Mouse (Mus musculus): ENCODE results near the gene Pde6g. TPM values are rescaled to one million over a fixed set of nuclear protein-coding genes. Genes with fewer than 3 reads are reported as not detected.

Pde6g gene
- not detected in 2 replicates for polyA plus RNA-seq (2014; fragmentation: Nextera tagmentation; extraction: Ambion mirVana)

- DNase-seq (ENCODE audit: low spot score) (no peak), ATAC-seq (replicated peaks; ENCODE audit: low FRiP score, low TSS enrichment, low read depth) (no peak)
- H3K4me3 ChIP-seq (ENCODE audit: low read depth, low read length): no peak within 1 kb of the TSS
- H3K36me3 ChIP-seq (ENCODE audit: control insufficient read depth, insufficient read depth, low read length): no peaks in the 10 kb centered on the region
- no peak within 1 kb of the TSS for H3K9ac ChIP-seq (ENCODE audit: low read length)
- H3K27ac ChIP-seq (ENCODE audit: low read depth): no peak within 1 kb of the TSS
- no peak within 1 kb of the TSS for H3K4me2 ChIP-seq (ENCODE audit: low read length)
- H3K27me3 ChIP-seq (replicated peaks; ENCODE audit: control insufficient read depth, insufficient read depth, low read length): no peaks in the 10 kb centered on the region
- peaks cover 5% of the 10 kb centered on the region; the same call in 1 of the 2 replicates for H3K4me1 ChIP-seq (replicated peaks; ENCODE audit: control insufficient read depth, insufficient read depth, low read length)
- no peaks in the 10 kb centered on the region for H3K9me3 ChIP-seq (ENCODE audit: control insufficient read depth, low read length)
- 84% methylated on average over 4 of the region's 4 CpGs for WGBS
Measured at GRCm38 (mm10) chr11:120453306-120453705, at the start of gene Pde6g. Gene Pde6g, minus strand, starts transcription at chr11:120453500.

- 84% methylated on average over 4 of the region's 4 CpGs for WGBS
- ATAC-seq (replicated peaks; ENCODE audit: low FRiP score, low TSS enrichment, low read depth) (no peak), DNase-seq (ENCODE audit: low spot score) (no peak)
- H3K4me2 ChIP-seq (ENCODE audit: low read length): no peak overlapping the region
- H3K4me3 ChIP-seq (ENCODE audit: low read depth, low read length): no peak overlapping the region
- peaks cover 16% of the 10 kb centered on the region for H3K36me3 ChIP-seq (ENCODE audit: control insufficient read depth, insufficient read depth, low read length)
- no peak overlapping the region for H3K9ac ChIP-seq (ENCODE audit: low read length)
- no peaks in the 10 kb centered on the region for H3K9me3 ChIP-seq (ENCODE audit: control insufficient read depth, low read length)
- H3K27me3 ChIP-seq (replicated peaks; ENCODE audit: control insufficient read depth, insufficient read depth, low read length): no peaks in the 10 kb centered on the region
- H3K27ac ChIP-seq (ENCODE audit: low read depth): no peak overlapping the region
- H3K4me1 ChIP-seq (replicated peaks; ENCODE audit: control insufficient read depth, insufficient read depth, low read length): 0 out of 2 replicates have a peak, but pooled peaks cover 3% of the 10 kb centered on the region
Measured at GRCm38 (mm10) chr11:120501701-120502100, 48.4 kb upstream of the Pde6g start.

GRCm38 (mm10) chr11:120501018-120501417 is 47.7 kb upstream of the Pde6g start:
- no peak overlapping the region for H3K9ac ChIP-seq (ENCODE audit: low read length)
- H3K36me3 ChIP-seq (ENCODE audit: control insufficient read depth, insufficient read depth, low read length): peaks cover 18% of the 10 kb centered on the region
- no peaks in the 10 kb centered on the region for H3K9me3 ChIP-seq (ENCODE audit: control insufficient read depth, low read length)
- ATAC-seq (replicated peaks; ENCODE audit: low FRiP score, low TSS enrichment, low read depth) (no peak), DNase-seq (ENCODE audit: low spot score) (no peak)
- WGBS: 51% methylated on average over 6 of the region's 6 CpGs
- H3K4me3 ChIP-seq (ENCODE audit: low read depth, low read length): no peak overlapping the region
- H3K4me2 ChIP-seq (ENCODE audit: low read length): no peak overlapping the region
- no peak overlapping the region for H3K27ac ChIP-seq (ENCODE audit: low read depth)
- 0 out of 2 replicates have a peak, but pooled peaks cover 3% of the 10 kb centered on the region for H3K4me1 ChIP-seq (replicated peaks; ENCODE audit: control insufficient read depth, insufficient read depth, low read length)
- no peaks in the 10 kb centered on the region for H3K27me3 ChIP-seq (replicated peaks; ENCODE audit: control insufficient read depth, insufficient read depth, low read length)

- H3K4me3 ChIP-seq (ENCODE audit: low read depth, low read length): no peak overlapping the region
- WGBS: 17% methylated on average over 3 of the region's 3 CpGs
- H3K27ac ChIP-seq (ENCODE audit: low read depth): no peak overlapping the region
- ATAC-seq (replicated peaks; ENCODE audit: low FRiP score, low TSS enrichment, low read depth) (peak; percentile 65), DNase-seq (ENCODE audit: low spot score) (peak; percentile 74)
- H3K36me3 ChIP-seq (ENCODE audit: control insufficient read depth, insufficient read depth, low read length): peaks cover 22% of the 10 kb centered on the region
- 0 out of 2 replicates have a peak, but pooled peaks cover 3% of the 10 kb centered on the region for H3K4me1 ChIP-seq (replicated peaks; ENCODE audit: control insufficient read depth, insufficient read depth, low read length)
- H3K9me3 ChIP-seq (ENCODE audit: control insufficient read depth, low read length): no peaks in the 10 kb centered on the region
- no peak overlapping the region for H3K4me2 ChIP-seq (ENCODE audit: low read length)
- no peak overlapping the region for H3K9ac ChIP-seq (ENCODE audit: low read length)
- H3K27me3 ChIP-seq (replicated peaks; ENCODE audit: control insufficient read depth, insufficient read depth, low read length): no peaks in the 10 kb centered on the region
Measured at GRCm38 (mm10) chr11:120500357-120500756, 47.1 kb upstream of the Pde6g start.

- H3K4me1 ChIP-seq (replicated peaks; ENCODE audit: control insufficient read depth, insufficient read depth, low read length): 0 out of 2 replicates have a peak, but pooled peaks cover 3% of the 10 kb centered on the region
- H3K9ac ChIP-seq (ENCODE audit: low read length): no peak overlapping the region
- no peaks in the 10 kb centered on the region for H3K9me3 ChIP-seq (ENCODE audit: control insufficient read depth, low read length)
- no peak overlapping the region for H3K27ac ChIP-seq (ENCODE audit: low read depth)
- peaks cover 27% of the 10 kb centered on the region for H3K36me3 ChIP-seq (ENCODE audit: control insufficient read depth, insufficient read depth, low read length)
- no peak overlapping the region for H3K4me3 ChIP-seq (ENCODE audit: low read depth, low read length)
- ATAC-seq (replicated peaks; ENCODE audit: low FRiP score, low TSS enrichment, low read depth) (peak; percentile 7; the same call in 1 of the 2 replicates), DNase-seq (ENCODE audit: low spot score) (no peak)
- 80% methylated on average over 6 of the region's 6 CpGs for WGBS
- no peaks in the 10 kb centered on the region for H3K27me3 ChIP-seq (replicated peaks; ENCODE audit: control insufficient read depth, insufficient read depth, low read length)
- H3K4me2 ChIP-seq (ENCODE audit: low read length): no peak overlapping the region
Measured at GRCm38 (mm10) chr11:120499894-120500293, 46.6 kb upstream of the Pde6g start.

GRCm38 (mm10) chr11:120498891-120499290 is 45.6 kb upstream of the Pde6g start:
- H3K4me3 ChIP-seq (ENCODE audit: low read depth, low read length): no peak overlapping the region
- H3K36me3 ChIP-seq (ENCODE audit: control insufficient read depth, insufficient read depth, low read length): peaks cover 34% of the 10 kb centered on the region
- WGBS: 85% methylated on average over 5 of the region's 5 CpGs
- H3K9me3 ChIP-seq (ENCODE audit: control insufficient read depth, low read length): no peaks in the 10 kb centered on the region
- H3K27ac ChIP-seq (ENCODE audit: low read depth): no peak overlapping the region
- H3K27me3 ChIP-seq (replicated peaks; ENCODE audit: control insufficient read depth, insufficient read depth, low read length): no peaks in the 10 kb centered on the region
- no peak overlapping the region for H3K9ac ChIP-seq (ENCODE audit: low read length)
- ATAC-seq (replicated peaks; ENCODE audit: low FRiP score, low TSS enrichment, low read depth): no peak
- no peak for DNase-seq (ENCODE audit: low spot score)
- H3K4me2 ChIP-seq (ENCODE audit: low read length): no peak overlapping the region
- 0 out of 2 replicates have a peak, but pooled peaks cover 3% of the 10 kb centered on the region for H3K4me1 ChIP-seq (replicated peaks; ENCODE audit: control insufficient read depth, insufficient read depth, low read length)

- Histone ChIP-seq H3K4me1 (replicated peaks; ENCODE audit: control insufficient read depth, insufficient read depth, low read length) (peaks cover 7% of the 10 kb centered on the region), H3K9ac (ENCODE audit: low read length) (no peak overlapping the region), H3K36me3 (ENCODE audit: control insufficient read depth, insufficient read depth, low read length) (peaks cover 34% of the 10 kb centered on the region), H3K4me2 (ENCODE audit: low read length) (no peak overlapping the region), H3K4me3 (ENCODE audit: low read depth, low read length) (no peak overlapping the region), H3K27ac (ENCODE audit: low read depth) (no peak overlapping the region), H3K27me3 (replicated peaks; ENCODE audit: control insufficient read depth, insufficient read depth, low read length) (no peaks in the 10 kb centered on the region), H3K9me3 (ENCODE audit: control insufficient read depth, low read length) (no peaks in the 10 kb centered on the region)
- ATAC-seq (replicated peaks; ENCODE audit: low FRiP score, low TSS enrichment, low read depth) (no peak), DNase-seq (ENCODE audit: low spot score) (no peak)
- WGBS: 94% methylated on average over 12 of the region's 12 CpGs
Measured at GRCm38 (mm10) chr11:120498226-120498625, 44.9 kb upstream of the Pde6g start.

GRCm38 (mm10) chr11:120497436-120497835 is 44.1 kb upstream of the Pde6g start:
- peaks cover 34% of the 10 kb centered on the region for H3K36me3 ChIP-seq (ENCODE audit: control insufficient read depth, insufficient read depth, low read length)
- no peak for DNase-seq (ENCODE audit: low spot score)
- H3K9ac ChIP-seq (ENCODE audit: low read length): no peak overlapping the region
- H3K27ac ChIP-seq (ENCODE audit: low read depth): no peak overlapping the region
- no peak for ATAC-seq (replicated peaks; ENCODE audit: low FRiP score, low TSS enrichment, low read depth)
- H3K4me1 ChIP-seq (replicated peaks; ENCODE audit: control insufficient read depth, insufficient read depth, low read length): peaks cover 13% of the 10 kb centered on the region
- no peak overlapping the region for H3K4me3 ChIP-seq (ENCODE audit: low read depth, low read length)
- no peak overlapping the region for H3K4me2 ChIP-seq (ENCODE audit: low read length)
- H3K27me3 ChIP-seq (replicated peaks; ENCODE audit: control insufficient read depth, insufficient read depth, low read length): no peaks in the 10 kb centered on the region
- no peaks in the 10 kb centered on the region for H3K9me3 ChIP-seq (ENCODE audit: control insufficient read depth, low read length)
- 88% methylated on average over 3 of the region's 3 CpGs for WGBS

GRCm38 (mm10) chr11:120493911-120494310 is 40.6 kb upstream of the Pde6g start:
- DNase-seq (ENCODE audit: low spot score) (no peak), ATAC-seq (replicated peaks; ENCODE audit: low FRiP score, low TSS enrichment, low read depth) (no peak)
- H3K4me2 ChIP-seq (ENCODE audit: low read length): no peak overlapping the region
- no peak overlapping the region for H3K27ac ChIP-seq (ENCODE audit: low read depth)
- no peaks in the 10 kb centered on the region for H3K9me3 ChIP-seq (ENCODE audit: control insufficient read depth, low read length)
- H3K27me3 ChIP-seq (replicated peaks; ENCODE audit: control insufficient read depth, insufficient read depth, low read length): no peaks in the 10 kb centered on the region
- no peak overlapping the region for H3K9ac ChIP-seq (ENCODE audit: low read length)
- H3K36me3 ChIP-seq (ENCODE audit: control insufficient read depth, insufficient read depth, low read length): peaks cover 40% of the 10 kb centered on the region
- H3K4me1 ChIP-seq (replicated peaks; ENCODE audit: control insufficient read depth, insufficient read depth, low read length): peaks cover 19% of the 10 kb centered on the region
- WGBS: 85% methylated on average over 3 of the region's 3 CpGs
- no peak overlapping the region for H3K4me3 ChIP-seq (ENCODE audit: low read depth, low read length)

Data from intestine, embryonic 14.5 days (tissue).